Comparison of ENCODE assay signal across 25 mouse cellular contexts in the genomic region with DNA sequence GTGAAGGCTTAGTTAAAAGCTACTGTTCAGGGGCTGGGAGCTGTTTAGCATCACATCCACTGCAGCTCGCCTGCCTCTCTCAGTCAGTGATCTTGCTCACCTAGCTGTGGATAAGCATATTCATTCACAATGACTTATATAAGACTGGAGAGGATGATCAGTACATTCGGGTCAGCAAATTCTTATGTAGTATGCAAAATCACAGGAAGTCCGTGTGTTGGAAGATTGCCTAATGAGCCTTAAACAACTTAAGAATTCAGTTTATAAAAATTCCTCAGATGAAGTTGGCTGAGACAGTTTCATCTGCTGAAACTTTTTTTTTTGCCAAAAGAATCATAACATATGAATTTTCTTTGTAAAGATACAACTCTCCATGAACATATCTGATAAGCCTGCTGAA.
DNase-seq lines count a peak whose midpoint lies in the region; ATAC-seq and TF ChIP-seq lines count a peak whose summit lies in the region.
"Had no signal": no experiment of that assay in that cellular context is flagged by ENCODE, and none has a peak within 500 bp of the region (broad histone marks: within the 10 kb centered on the region; RNA-seq: fewer than 3 reads in every experiment).

No protein-coding gene starts in this region.

- peak; percentile 5 for DNase-seq in forebrain, postnatal 0 days
- no peak for DNase-seq in forebrain, embryonic 11.5 days (ENCODE audit: low spot score)
- DNase-seq in liver, adult 2 months (ENCODE audit: extremely low read depth, low read depth, low spot score) = peak; percentile 2
- DNase-seq in liver = no peak
- DNase-seq in 416B (ENCODE audit: low read depth) = peak; percentile 5
- peak; percentile 27 for DNase-seq in brain, adult 2 months (ENCODE audit: low read depth, low spot score)
- DNase-seq in c-Kit-positive CD71-positive TER-119-positive erythroid progenitor cells, embryonic 14.5 days (ENCODE audit: low spot score) = no peak
- DNase-seq in urinary bladder, postnatal 36 days (ENCODE audit: low spot score in 2 of 2) = no peak
- DNase-seq: adrenal gland, adult 8-10 months; adrenal gland, postnatal 25 days; cerebellum, adult 11 months; cerebellum, adult 18-20 months; cerebellum, adult 8-10 months; cerebellum, adult 9-11 months; cerebellum, postnatal 14 days; cerebellum, postnatal 36 days; embryo, embryonic 11 days had no signal

- no peaks in the 10 kb centered on the region for H3K4me1 ChIP-seq in forebrain, postnatal 0 days (ENCODE audit: insufficient read depth)
- no peaks in the 10 kb centered on the region for H3K4me1 ChIP-seq in forebrain, embryonic 11.5 days (replicated peaks; ENCODE audit: control insufficient read depth, insufficient read depth, low read length)
- H3K4me1 ChIP-seq in liver, adult 2 months (ENCODE audit: control insufficient read depth, insufficient read depth, low read length) = no peaks in the 10 kb centered on the region; the same call in 1 of the 2 replicates
- H3K4me1 ChIP-seq: embryonic facial prominence, embryonic 13.5 days; embryonic facial prominence, embryonic 15.5 days; forebrain, embryonic 10.5 days; forebrain, embryonic 13.5 days; forebrain, embryonic 15.5 days had no signal

- no peak for TF ChIP-seq POLR2A in liver, adult 2 months (IDR thresholded peaks at IDR 0.05; ENCODE audit: extremely low read depth, insufficient read depth, low read length)

- H3K79me2 ChIP-seq in liver, adult 2 months (ENCODE audit: control insufficient read depth, insufficient read depth, low read length) = no peaks in the 10 kb centered on the region

- H3K4me3 ChIP-seq in forebrain, postnatal 0 days (ENCODE audit: low read depth, low read length) = no peak overlapping the region
- H3K4me3 ChIP-seq in forebrain, embryonic 11.5 days (ENCODE audit: low read depth, low read length) = no peak overlapping the region
- no peak overlapping the region for H3K4me3 ChIP-seq in liver, adult 2 months (ENCODE audit: insufficient read depth, low read depth, low read length)
- H3K4me3 ChIP-seq: embryonic facial prominence, embryonic 13.5 days; embryonic facial prominence, embryonic 15.5 days; erythroblast, embryonic 14.5 days; forebrain, embryonic 10.5 days; forebrain, embryonic 13.5 days; forebrain, embryonic 15.5 days had no signal

- no peak for ATAC-seq in forebrain, postnatal 0 days
- ATAC-seq in forebrain, embryonic 11.5 days (replicated peaks; ENCODE audit: low FRiP score) = no peak
- ATAC-seq: activated CD4-positive, CD25-positive, alpha-beta regulatory T cell, adult 4 months; forebrain, embryonic 13.5 days; forebrain, embryonic 15.5 days; Patski had no signal

- H3K27me3 ChIP-seq in forebrain, postnatal 0 days (ENCODE audit: insufficient read depth, low read length) = no peaks in the 10 kb centered on the region
- no peaks in the 10 kb centered on the region for H3K27me3 ChIP-seq in forebrain, embryonic 11.5 days (ENCODE audit: control insufficient read depth, insufficient read depth, low read length)
- H3K27me3 ChIP-seq in liver, adult 2 months (ENCODE audit: control insufficient read depth, insufficient read depth, low read length) = no peaks in the 10 kb centered on the region
- H3K27me3 ChIP-seq: embryonic facial prominence, embryonic 13.5 days; embryonic facial prominence, embryonic 15.5 days; forebrain, embryonic 13.5 days; forebrain, embryonic 15.5 days had no signal

- TF ChIP-seq CTCF in forebrain, postnatal 0 days (IDR thresholded peaks at IDR 0.05; ENCODE audit: low read depth) = no peak
- TF ChIP-seq CTCF in liver, adult 2 months (IDR thresholded peaks at IDR 0.05; ENCODE audit: low read depth, low read length) = no peak

- WGBS in forebrain, postnatal 0 days = 68% methylated on average over 3 of the region's 3 CpGs
- WGBS in forebrain, embryonic 11.5 days = 86% methylated on average over 3 of the region's 3 CpGs
- 69% methylated on average over 3 of the region's 3 CpGs for WGBS in liver, adult 2 months

- H3K27ac ChIP-seq in forebrain, postnatal 0 days (ENCODE audit: low read depth, low read length) = no peak overlapping the region
- no peak overlapping the region for H3K27ac ChIP-seq in forebrain, embryonic 11.5 days (ENCODE audit: low read depth, low read length)
- H3K27ac ChIP-seq in liver, adult 2 months (replicated peaks; ENCODE audit: insufficient read depth, low read depth, low read length) = no peak overlapping the region
- H3K27ac ChIP-seq: embryonic facial prominence, embryonic 13.5 days; embryonic facial prominence, embryonic 15.5 days; forebrain, embryonic 10.5 days; forebrain, embryonic 13.5 days; forebrain, embryonic 15.5 days had no signal

- no peaks in the 10 kb centered on the region for H3K9me3 ChIP-seq in forebrain, postnatal 0 days (ENCODE audit: low read length)
- H3K9me3 ChIP-seq in forebrain, embryonic 11.5 days (ENCODE audit: control insufficient read depth, low read length) = no peaks in the 10 kb centered on the region
- H3K9me3 ChIP-seq: embryonic facial prominence, embryonic 13.5 days; embryonic facial prominence, embryonic 15.5 days; forebrain, embryonic 10.5 days; forebrain, embryonic 13.5 days; forebrain, embryonic 15.5 days had no signal

- no peak overlapping the region for H3K4me2 ChIP-seq in forebrain, postnatal 0 days (ENCODE audit: low read depth)
- H3K4me2 ChIP-seq in forebrain, embryonic 11.5 days (ENCODE audit: low read depth, low read length, severe bottlenecking) = no peak overlapping the region
- H3K4me2 ChIP-seq: embryonic facial prominence, embryonic 13.5 days; embryonic facial prominence, embryonic 15.5 days; forebrain, embryonic 13.5 days; forebrain, embryonic 15.5 days had no signal

- no peaks in the 10 kb centered on the region for H3K36me3 ChIP-seq in forebrain, postnatal 0 days (ENCODE audit: insufficient read depth)
- H3K36me3 ChIP-seq in forebrain, embryonic 11.5 days (ENCODE audit: control insufficient read depth, insufficient read depth, low read length) = no peaks in the 10 kb centered on the region
- H3K36me3 ChIP-seq in liver, adult 2 months (ENCODE audit: control insufficient read depth, insufficient read depth, low read length) = no peaks in the 10 kb centered on the region
- H3K36me3 ChIP-seq: embryonic facial prominence, embryonic 13.5 days; embryonic facial prominence, embryonic 15.5 days; forebrain, embryonic 10.5 days; forebrain, embryonic 15.5 days had no signal

- H3K9ac ChIP-seq in forebrain, postnatal 0 days = no peak overlapping the region
- no peak overlapping the region for H3K9ac ChIP-seq in forebrain, embryonic 11.5 days (ENCODE audit: low read length)
- H3K9ac ChIP-seq in liver, adult 2 months (ENCODE audit: low read depth, low read length) = no peak overlapping the region
- H3K9ac ChIP-seq: embryonic facial prominence, embryonic 13.5 days; embryonic facial prominence, embryonic 15.5 days; forebrain, embryonic 13.5 days; forebrain, embryonic 15.5 days had no signal

Comparison
In these comparisons a context has a peak if more than half of its experiments do, and no peak if none do; other contexts are left out.
1. DNase-seq: peak in forebrain, postnatal 0 days (single experiment), liver, adult 2 months (single experiment), 416B (single experiment) and brain, adult 2 months (single experiment); none in forebrain, embryonic 11.5 days (single experiment), liver (single experiment), c-Kit-positive CD71-positive TER-119-positive erythroid progenitor cells, embryonic 14.5 days (single experiment) and urinary bladder, postnatal 36 days (0 of 2).